Mouse (Mus musculus) heart, embryonic 10.5 days (tissue): ENCODE results near the gene Pip5k1b. TPM values are rescaled to one million over a fixed set of nuclear protein-coding genes. Genes with fewer than 3 reads are reported as not detected.

Experiments
- DNase-seq: peaks from one replicate; pipeline ENCODE4 v3.0.0-alpha.2; 2017; ENCODE audit warnings: low spot score
- H3K27ac ChIP-seq: fragments of 300-500 bp; sonication (generic); 2 replicates; pipeline ENCODE4 v1.5.1; 2016; ENCODE audit warnings: mild to moderate bottlenecking
- H3K27me3 ChIP-seq: fragments of 300-500 bp; sonication (generic); 2 replicates; pipeline ENCODE4 v1.6.1; 2016; ENCODE audit warnings: mild to moderate bottlenecking; ENCODE audit not compliant: poor library complexity, insufficient read depth, severe bottlenecking
- H3K36me3 ChIP-seq: fragments of 300-500 bp; sonication (generic); 2 replicates; pipeline ENCODE4 v1.6.1; 2016; ENCODE audit warnings: mild to moderate bottlenecking, moderate library complexity
- H3K4me1 ChIP-seq: fragments of 300-500 bp; sonication (generic); 2 replicates; pipeline ENCODE4 v1.6.1; 2016; ENCODE audit warnings: mild to moderate bottlenecking
- H3K4me3 ChIP-seq: fragments of 300-500 bp; sonication (generic); 2 replicates; pipeline ENCODE4 v1.5.1; 2016; ENCODE audit warnings: mild to moderate bottlenecking, moderate library complexity
- H3K9me3 ChIP-seq: fragments of 300-500 bp; sonication (generic); 2 replicates; pipeline ENCODE4 v1.6.1; 2016; ENCODE audit warnings: mild to moderate bottlenecking, moderate library complexity
- WGBS: fragments of 180-500 bp; shearing (Covaris S2); methylation state at CpG from one replicate; pipeline ENCODE4 v1.1.7; 2016; 5-methylcytosine and 5-hydroxymethylcytosine counted together
- polyA plus RNA-seq: library from polyadenylated mRNA; unstranded; fragments of >200 nt; fragmentation: Nextera tagmentation; extraction: Ambion mirVana; gene quantifications from 2 replicates; pipeline ENCODE4 v1.2.1, GENCODE M21; 2016

Gene Pip5k1b
- 6.3 and 7.7 TPM in 2 replicates for polyA plus RNA-seq

DNA sequence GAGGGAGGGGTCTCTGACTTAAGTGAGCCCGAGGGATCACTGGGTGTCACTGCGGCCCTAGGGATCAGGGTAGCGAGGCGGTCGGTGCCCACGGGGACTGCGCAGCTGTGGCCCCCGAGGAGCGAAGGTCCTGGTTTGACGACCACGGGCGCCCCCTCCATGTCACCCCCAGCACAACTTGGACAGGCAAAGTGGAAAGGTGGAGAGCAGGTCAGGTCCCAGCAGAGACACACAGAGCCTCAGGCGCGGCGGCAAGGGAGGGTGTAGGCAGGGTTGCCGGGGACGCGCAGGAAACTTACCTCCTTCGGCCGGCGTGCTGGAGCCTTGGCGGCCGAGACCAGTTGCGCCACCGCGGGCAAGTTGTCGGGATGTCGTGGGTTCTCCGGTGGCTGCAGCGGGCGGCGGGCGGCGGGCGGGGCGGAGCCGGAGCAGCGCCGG, at the start of gene Pip5k1b:
Pip5k1b (minus strand) TSS at position 407 of the 438 bp plus-strand sequence.
- Histone ChIP-seq H3K27ac (peak within 1 kb of the TSS; percentile 97), H3K4me1 (peaks cover 39% of the 10 kb centered on the region), H3K4me3 (peak within 1 kb of the TSS; percentile 95), H3K9me3 (no peaks in the 10 kb centered on the region), H3K36me3 (no peaks in the 10 kb centered on the region), H3K27me3 (no peaks in the 10 kb centered on the region)
- under 1% methylated on average over 38 of the region's 39 CpGs for WGBS
- DNase-seq: peak; percentile 91

GRCm38 (mm10) chr19:24604105-24604504, 48.4 kb upstream of the Pip5k1b start:
- Histone ChIP-seq H3K27me3 (no peaks in the 10 kb centered on the region), H3K27ac (no peak overlapping the region), H3K4me3 (no peak overlapping the region), H3K36me3 (no peaks in the 10 kb centered on the region), H3K4me1 (no peaks in the 10 kb centered on the region), H3K9me3 (no peaks in the 10 kb centered on the region; the same call in 1 of the 2 replicates)
- peak; percentile 71 for DNase-seq
- 75% methylated on average over 4 of the region's 4 CpGs for WGBS

DNA sequence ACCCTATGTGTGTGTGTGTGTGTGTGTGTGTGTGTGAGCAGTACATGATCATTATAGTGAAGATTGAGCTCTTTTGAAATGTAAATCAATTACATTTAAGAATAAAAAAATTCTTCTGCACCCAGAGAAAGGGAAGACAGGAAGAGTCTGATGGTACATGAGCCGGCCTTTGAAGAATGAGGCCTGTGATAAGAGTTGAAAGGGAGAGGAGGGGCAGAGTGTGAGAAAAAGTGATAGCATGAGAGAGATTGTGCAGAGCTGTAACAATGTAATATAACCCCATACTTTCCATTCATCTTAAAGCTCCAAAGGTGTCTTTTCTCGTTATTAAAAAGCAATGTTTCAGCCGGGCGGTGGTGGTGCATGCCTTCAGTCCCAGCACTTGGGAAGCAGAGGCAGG, 47.8 kb upstream of the Pip5k1b start:
- 78% methylated on average over 4 of the region's 4 CpGs for WGBS
- Histone ChIP-seq H3K9me3 (no peaks in the 10 kb centered on the region; the same call in 1 of the 2 replicates), H3K27me3 (no peaks in the 10 kb centered on the region), H3K4me1 (no peaks in the 10 kb centered on the region), H3K27ac (no peak overlapping the region), H3K36me3 (no peaks in the 10 kb centered on the region), H3K4me3 (no peak overlapping the region)
- DNase-seq: no peak

DNA sequence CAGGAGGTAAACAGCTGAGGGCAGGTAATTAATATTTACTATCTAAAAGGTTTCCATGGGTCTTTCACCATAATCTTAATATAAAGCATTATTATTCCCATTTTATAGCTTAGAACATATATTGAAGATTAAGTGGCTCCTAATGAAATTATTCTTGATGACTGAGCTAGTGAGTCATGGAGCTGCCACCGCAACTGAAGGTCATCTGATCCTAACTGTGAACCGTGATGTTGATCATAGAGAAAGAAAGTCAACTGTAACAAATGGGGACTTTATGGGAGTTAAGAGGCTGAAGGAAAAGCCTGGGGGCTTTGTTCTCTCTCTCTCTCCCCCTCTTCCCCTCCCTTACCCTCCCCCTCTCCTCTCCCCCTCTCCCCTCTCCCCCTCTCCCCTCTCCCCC, 31.1 kb upstream of the Pip5k1b start:
- 50% methylated on average over 2 of the region's 2 CpGs for WGBS

DNA sequence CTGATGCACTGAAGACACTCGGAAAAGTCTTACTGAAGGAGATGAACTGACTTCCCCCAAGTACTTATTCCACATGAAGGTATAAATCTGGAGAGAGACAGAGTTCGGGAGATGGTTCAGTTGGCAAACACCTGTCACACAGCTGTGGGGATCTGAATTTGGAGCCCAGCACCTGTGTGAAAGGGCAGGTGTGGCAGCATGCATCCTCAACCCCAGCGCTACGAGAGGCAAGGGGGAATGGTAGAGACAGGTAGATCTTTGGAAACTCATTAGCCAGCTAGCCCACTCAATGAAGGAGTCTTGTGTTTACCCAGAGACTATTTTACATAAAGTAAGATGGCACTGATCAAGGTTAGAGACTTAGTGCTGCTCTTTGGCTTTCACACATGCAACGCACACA, 29.5 kb upstream of the Pip5k1b start:
- Histone ChIP-seq H3K27me3 (no peaks in the 10 kb centered on the region), H3K36me3 (no peaks in the 10 kb centered on the region), H3K4me3 (no peak overlapping the region), H3K27ac (no peak overlapping the region), H3K9me3 (no peaks in the 10 kb centered on the region), H3K4me1 (peaks cover 5% of the 10 kb centered on the region; the same call in 1 of the 2 replicates)
- WGBS: 86% methylated on average over 5 of the region's 5 CpGs
- no peak for DNase-seq

More for the DNA sequence above, 31.1 kb upstream of the Pip5k1b start:
- Histone ChIP-seq H3K27me3 (no peaks in the 10 kb centered on the region), H3K4me3 (no peak overlapping the region), H3K9me3 (no peaks in the 10 kb centered on the region), H3K27ac (no peak overlapping the region), H3K36me3 (no peaks in the 10 kb centered on the region), H3K4me1 (peaks cover 5% of the 10 kb centered on the region; the same call in 1 of the 2 replicates)
- no peak for DNase-seq

DNA sequence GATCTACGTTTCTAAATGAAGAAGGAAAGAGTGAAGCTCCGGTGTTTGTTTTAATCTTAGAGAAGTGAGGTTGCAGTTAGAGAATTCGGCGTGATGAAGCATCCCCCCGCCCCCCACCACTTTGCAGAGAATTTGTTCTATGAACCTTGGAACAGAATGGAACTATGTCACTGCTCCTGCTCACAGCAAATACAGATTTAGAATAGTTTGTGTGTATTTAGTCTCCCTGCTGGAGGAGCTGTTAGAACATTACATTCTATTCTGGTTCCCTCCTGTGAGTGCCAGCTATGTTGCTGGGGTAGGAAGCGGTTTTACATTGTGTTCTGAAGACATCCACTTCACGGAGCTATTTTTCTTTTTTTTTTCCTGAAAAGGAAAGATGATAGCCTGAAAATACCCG, 28.3 kb upstream of the Pip5k1b start:
- 80% methylated on average over 8 of the region's 8 CpGs for WGBS
- H3K9me3 ChIP-seq: no peaks in the 10 kb centered on the region

DNA sequence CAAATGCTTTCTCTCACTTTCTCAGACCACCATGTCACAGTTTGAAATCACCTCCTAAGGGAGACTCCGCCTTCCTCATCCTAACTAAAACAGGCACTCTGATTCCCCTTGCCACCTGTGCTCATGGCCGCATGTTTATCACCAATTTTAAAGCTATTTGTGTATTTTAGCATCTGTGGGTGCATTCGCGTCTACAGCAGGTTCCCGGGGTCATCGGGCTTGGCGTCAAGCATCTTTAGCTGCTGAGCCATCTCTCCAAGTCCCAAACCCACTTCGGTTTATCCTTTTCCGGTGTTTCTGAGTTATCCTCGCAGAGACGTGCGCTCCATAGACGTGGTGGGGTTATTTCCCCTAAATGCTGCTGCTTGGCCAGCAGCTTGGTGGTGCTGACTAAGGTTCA, 20.5 kb upstream of the Pip5k1b start:
- H3K4me3 ChIP-seq: no peak overlapping the region
- no peaks in the 10 kb centered on the region for H3K9me3 ChIP-seq
- no peaks in the 10 kb centered on the region for H3K27me3 ChIP-seq
- DNase-seq: no peak
- no peak overlapping the region for H3K27ac ChIP-seq
- WGBS: 91% methylated on average over 13 of the region's 13 CpGs
- peaks cover 14% of the 10 kb centered on the region for H3K4me1 ChIP-seq
- H3K36me3 ChIP-seq: no peaks in the 10 kb centered on the region

More for the DNA sequence above, 28.3 kb upstream of the Pip5k1b start:
- no peaks in the 10 kb centered on the region for H3K36me3 ChIP-seq
- DNase-seq: no peak
- H3K27me3 ChIP-seq: no peaks in the 10 kb centered on the region
- H3K4me3 ChIP-seq: no peak overlapping the region
- peaks cover 5% of the 10 kb centered on the region; the same call in 1 of the 2 replicates for H3K4me1 ChIP-seq
- no peak overlapping the region for H3K27ac ChIP-seq

DNA sequence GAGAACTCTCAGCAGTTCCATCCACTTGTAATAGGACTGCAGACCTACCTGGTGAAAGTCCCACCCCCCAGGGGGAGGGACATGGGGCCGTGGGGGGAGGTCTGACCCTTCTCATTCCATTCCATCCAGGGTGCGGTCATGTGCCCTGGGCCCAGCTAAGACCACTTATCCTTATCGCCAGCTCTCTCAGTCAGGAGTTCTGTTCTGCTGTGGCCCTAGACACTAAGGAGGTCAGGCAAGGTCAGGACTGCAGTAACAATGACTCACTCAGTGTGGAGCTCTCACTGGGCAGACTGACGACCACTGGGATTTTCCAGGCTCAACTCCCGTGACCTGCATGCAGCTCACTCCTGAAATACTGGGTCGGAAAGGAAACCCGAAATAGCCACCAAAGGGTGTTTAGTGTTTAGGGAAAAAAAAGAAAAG, 16.1 kb upstream of the Pip5k1b start:
- Histone ChIP-seq H3K27ac (peak overlapping the region; percentile 44), H3K4me1 (peaks cover 17% of the 10 kb centered on the region), H3K4me3 (0 out of 2 replicates have a peak overlapping the region, but pooled peaks have one; percentile 12), H3K27me3 (no peaks in the 10 kb centered on the region), H3K9me3 (no peaks in the 10 kb centered on the region), H3K36me3 (no peaks in the 10 kb centered on the region)
- 10% methylated on average over 7 of the region's 7 CpGs for WGBS
- DNase-seq: peak; percentile 87

DNA sequence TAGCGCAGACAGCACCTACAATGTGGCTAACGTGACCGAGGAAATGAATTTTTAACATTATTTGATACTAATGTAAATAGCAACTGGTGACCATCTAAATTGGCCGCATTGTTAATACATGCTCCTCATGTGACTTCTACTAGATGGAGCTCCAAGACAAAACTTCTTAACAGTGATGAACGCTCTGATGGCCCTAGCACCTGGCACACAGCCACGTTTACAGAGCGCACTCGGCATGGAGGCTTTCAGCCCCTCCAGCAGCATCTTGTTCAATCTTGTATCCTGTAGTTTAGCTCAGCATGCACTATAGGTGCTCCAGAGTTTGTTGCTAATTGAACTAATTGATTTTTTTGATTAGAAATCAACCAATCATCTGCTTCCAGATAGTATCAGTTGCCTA, 15.3 kb upstream of the Pip5k1b start:
- Histone ChIP-seq H3K36me3 (no peaks in the 10 kb centered on the region), H3K4me1 (peaks cover 17% of the 10 kb centered on the region), H3K9me3 (no peaks in the 10 kb centered on the region), H3K27ac (no peak overlapping the region), H3K4me3 (no peak overlapping the region), H3K27me3 (no peaks in the 10 kb centered on the region)
- WGBS: 90% methylated on average over 8 of the region's 8 CpGs
- DNase-seq: peak; percentile 48

- no peaks in the 10 kb centered on the region for H3K36me3 ChIP-seq
- H3K4me1 ChIP-seq: peaks cover 34% of the 10 kb centered on the region
- no peaks in the 10 kb centered on the region for H3K9me3 ChIP-seq
- H3K27me3 ChIP-seq: no peaks in the 10 kb centered on the region
- 2% methylated on average over 11 of the region's 11 CpGs for WGBS
- H3K4me3 ChIP-seq: peak overlapping the region; percentile 95
- DNase-seq: peak; percentile 83
- H3K27ac ChIP-seq: 0 out of 2 replicates have a peak overlapping the region, but pooled peaks have one; percentile 97
These were observed 1.8 kb upstream of the Pip5k1b start for GRCm38 (mm10) chr19:24557456-24557855.

- peak overlapping the region; percentile 97 for H3K27ac ChIP-seq
- H3K4me1 ChIP-seq: peaks cover 35% of the 10 kb centered on the region
- DNase-seq: no peak
- H3K27me3 ChIP-seq: no peaks in the 10 kb centered on the region
- no peaks in the 10 kb centered on the region for H3K36me3 ChIP-seq
- H3K9me3 ChIP-seq: no peaks in the 10 kb centered on the region
- H3K4me3 ChIP-seq: peak overlapping the region; percentile 95
- 2% methylated on average over 12 of the region's 12 CpGs for WGBS
These were observed 904 bp upstream of the Pip5k1b start for GRCm38 (mm10) chr19:24556585-24556966.

DNA sequence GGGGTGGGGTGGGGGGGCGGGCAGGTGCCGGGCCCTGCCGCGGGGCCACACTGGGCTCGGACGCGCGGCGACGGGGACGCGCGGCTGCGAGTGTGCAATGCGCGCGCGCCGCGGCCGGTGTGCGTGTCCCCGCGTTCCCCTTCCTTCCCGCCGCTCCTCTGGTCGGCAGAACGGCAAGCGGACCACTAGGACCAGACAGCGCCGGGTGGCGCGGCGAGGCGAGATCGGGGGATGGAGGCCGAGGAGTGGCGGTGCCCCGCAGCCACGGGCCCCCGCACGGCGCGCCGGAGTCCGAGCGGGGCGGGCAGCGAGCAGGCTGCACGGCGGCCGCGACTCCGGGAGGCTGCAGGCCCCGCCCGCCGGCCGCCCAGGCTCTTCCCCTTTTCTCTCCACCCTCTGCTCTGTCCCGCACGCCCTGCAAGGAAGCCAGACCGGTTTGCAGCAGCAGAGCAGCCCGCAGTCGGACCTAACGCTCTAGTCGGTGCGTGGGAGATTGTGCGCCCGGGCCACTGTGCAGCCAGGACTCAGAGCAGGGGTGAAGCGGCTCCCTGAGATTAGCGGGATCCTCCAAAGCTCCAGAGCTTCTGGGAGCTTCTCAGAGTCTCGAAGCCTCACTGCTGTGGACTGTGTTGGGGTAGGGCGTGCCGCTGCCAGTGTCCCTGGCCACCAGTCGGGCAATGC, 372 bp upstream of the Pip5k1b start:
- Histone ChIP-seq H3K4me3 (peak overlapping the region; percentile 95), H3K27ac (peak overlapping the region; percentile 97), H3K4me1 (peaks cover 39% of the 10 kb centered on the region), H3K36me3 (no peaks in the 10 kb centered on the region), H3K9me3 (no peaks in the 10 kb centered on the region), H3K27me3 (no peaks in the 10 kb centered on the region)
- under 1% methylated on average over 66 of the region's 74 CpGs for WGBS
- DNase-seq: peak; percentile 91

DNA sequence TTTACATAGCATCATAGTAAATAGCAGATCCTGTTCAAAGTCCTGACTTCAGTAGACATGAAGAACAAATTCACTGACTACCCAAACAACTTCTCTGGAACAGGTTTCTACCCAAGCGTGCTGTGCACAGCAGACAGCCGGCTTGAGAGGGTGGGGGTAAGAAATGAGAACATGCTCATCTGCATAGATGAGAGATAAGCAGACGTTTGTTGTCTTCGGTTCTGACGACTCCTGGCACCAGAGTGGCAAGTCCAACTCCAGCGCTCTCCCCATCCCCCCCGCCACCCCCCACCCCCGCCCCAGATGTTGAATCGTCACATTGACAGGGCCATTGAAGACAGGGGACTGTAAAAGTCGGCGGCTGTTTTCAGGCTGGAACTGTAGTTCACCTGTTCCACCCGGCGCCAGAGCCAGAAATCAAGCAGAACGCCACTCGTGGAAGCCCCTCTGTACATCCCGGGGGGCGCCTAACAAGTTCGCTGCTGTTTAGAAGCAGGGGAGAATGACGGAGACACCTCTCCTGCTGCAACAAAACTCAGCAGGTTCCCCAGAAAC, 684 bp downstream of the Pip5k1b start:
- H3K9me3 ChIP-seq: no peaks in the 10 kb centered on the region
- 1% methylated on average over 19 of the region's 19 CpGs for WGBS
- H3K27me3 ChIP-seq: no peaks in the 10 kb centered on the region
- DNase-seq: no peak
- H3K4me1 ChIP-seq: peaks cover 39% of the 10 kb centered on the region
- H3K4me3 ChIP-seq: peak overlapping the region; percentile 95
- H3K36me3 ChIP-seq: no peaks in the 10 kb centered on the region
- H3K27ac ChIP-seq: peak overlapping the region; percentile 97
